Mouse (Mus musculus) fibroblast of lung, adult 2 months (primary cell): Measurements from ENCODE around the gene Wee2.

Experiments used
- DNase-seq: peaks from one replicate; pipeline ENCODE4 v3.0.0-alpha.2; 2011; ENCODE audit warnings: low read depth

Gene Wee2

GRCm38 (mm10) chr6:40435151-40436046 lies 3.5 kb upstream of the Wee2 start:
- DNase-seq = no peak

GRCm38 (mm10) chr6:40436047-40436483 lies 2.8 kb upstream of the Wee2 start, which contains the start of gene E330009J07Rik:
E330009J07Rik (minus strand) TSS chr6:40436135.
- DNase-seq = no peak

- DNase-seq = no peak
Measured at GRCm38 (mm10) chr6:40439731-40440130, 843 bp downstream of the Wee2 start.

- no peak for DNase-seq
Measured at GRCm38 (mm10) chr6:40441276-40441675, 2.4 kb downstream of the Wee2 start.

GRCm38 (mm10) chr6:40441755-40442154 lies 2.9 kb downstream of the Wee2 start:
- no peak for DNase-seq

GRCm38 (mm10) chr6:40443281-40443928 lies 4.5 kb downstream of the Wee2 start:
- no peak for DNase-seq

- DNase-seq = no peak
Measured at GRCm38 (mm10) chr6:40448626-40449025, 9.7 kb downstream of the Wee2 start.

GRCm38 (mm10) chr6:40454436-40455041 lies 15.7 kb downstream of the Wee2 start:
- DNase-seq = no peak

GRCm38 (mm10) chr6:40465710-40466109 lies 26.8 kb downstream of the Wee2 start:
- DNase-seq = no peak

GRCm38 (mm10) chr6:40470916-40471719 lies 32.2 kb downstream of the Wee2 start, which contains the start of gene Ssbp1:
Ssbp1 (plus strand) TSS chr6:40471352.
- DNase-seq = peak; percentile 84

- DNase-seq = no peak
Measured at GRCm38 (mm10) chr6:40471720-40472010, 32.8 kb downstream of the Wee2 start.

GRCm38 (mm10) chr6:40476132-40476531 lies 37.2 kb downstream of the Wee2 start:
- DNase-seq = no peak

- DNase-seq = no peak
Measured at GRCm38 (mm10) chr6:40479705-40480104, 40.8 kb downstream of the Wee2 start.

GRCm38 (mm10) chr6:40482318-40482717 lies 43.4 kb downstream of the Wee2 start:
- DNase-seq = no peak

- no peak for DNase-seq
Measured at GRCm38 (mm10) chr6:40490933-40491332, 52.0 kb downstream of the Wee2 start, which contains the start of gene Tas2r137. Tas2r137 (plus strand) TSS chr6:40491233.

- DNase-seq = no peak
Measured at GRCm38 (mm10) chr6:40493229-40493628, 54.3 kb downstream of the Wee2 start, which contains the start of gene Tas2r108. Tas2r108 (plus strand) TSS chr6:40493529.
